Mouse (Mus musculus) neural tube, embryonic 15.5 days (tissue): ENCODE measurements around the gene Flt3l. TPM values are rescaled to one million over a fixed set of nuclear protein-coding genes. Genes with fewer than 3 reads are reported as not detected.
"Not testable (repeated sequence)": the region's sequence is repeated elsewhere in the genome, so short reads cannot be mapped to it uniquely, and the experiment has no call there.

Experiments used
- ATAC-seq: fragments of 200-750 bp; cut with Nextera tagmentation; 2 replicates; pipeline ENCODE4 v1.8.0; 2017; ENCODE audit warnings: mild to moderate bottlenecking, moderate TSS enrichment, moderate library complexity; ENCODE audit not compliant: low FRiP score
- H3K27ac ChIP-seq: fragments of 300-500 bp; sonication (generic); replicated peaks from 2 replicates; pipeline ENCODE4 v1.5.1; 2015; ENCODE audit warnings: mild to moderate bottlenecking, inconsistent platforms
- H3K27me3 ChIP-seq: fragments of 300-500 bp; sonication (generic); replicated peaks from 2 replicates; pipeline ENCODE4 v1.6.1; 2015; ENCODE audit warnings: inconsistent platforms
- H3K36me3 ChIP-seq: fragments of 300-500 bp; sonication (generic); 2 replicates; pipeline ENCODE4 v1.6.1; 2015; ENCODE audit warnings: inconsistent platforms
- H3K4me1 ChIP-seq: fragments of 300-500 bp; sonication (generic); 2 replicates; pipeline ENCODE4 v1.6.1; 2015; ENCODE audit warnings: inconsistent platforms
- H3K4me2 ChIP-seq: fragments of 300-500 bp; sonication (generic); 2 replicates; pipeline ENCODE4 v1.6.1; 2015; ENCODE audit warnings: inconsistent platforms, mild to moderate bottlenecking, moderate library complexity
- H3K4me3 ChIP-seq: fragments of 300-500 bp; sonication (generic); replicated peaks from 2 replicates; pipeline ENCODE4 v1.5.1; 2015; ENCODE audit warnings: mild to moderate bottlenecking, inconsistent platforms
- H3K9ac ChIP-seq: fragments of 300-500 bp; sonication (generic); replicated peaks from 2 replicates; pipeline ENCODE4 v1.6.1; 2015; ENCODE audit warnings: mild to moderate bottlenecking, inconsistent platforms
- H3K9me3 ChIP-seq: fragments of 300-500 bp; sonication (generic); replicated peaks from 2 replicates; pipeline ENCODE4 v1.6.1; 2016; ENCODE audit warnings: inconsistent platforms
- WGBS: fragments of 180-500 bp; shearing (Covaris S2); methylation state at CpG from one replicate; pipeline ENCODE4 v1.1.7; 2015; ENCODE audit warnings: mixed read lengths; 5-methylcytosine and 5-hydroxymethylcytosine counted together
- polyA plus RNA-seq: library from polyadenylated mRNA; unstranded; fragments of >200 nt; fragmentation: Nextera tagmentation; extraction: Ambion mirVana; gene quantifications from 2 replicates; pipeline ENCODE4 v1.2.1, GENCODE M21; 2015

The Flt3l gene
- polyA plus RNA-seq, 1 experiment from 2014 or later: 1.8 TPM

DNA sequence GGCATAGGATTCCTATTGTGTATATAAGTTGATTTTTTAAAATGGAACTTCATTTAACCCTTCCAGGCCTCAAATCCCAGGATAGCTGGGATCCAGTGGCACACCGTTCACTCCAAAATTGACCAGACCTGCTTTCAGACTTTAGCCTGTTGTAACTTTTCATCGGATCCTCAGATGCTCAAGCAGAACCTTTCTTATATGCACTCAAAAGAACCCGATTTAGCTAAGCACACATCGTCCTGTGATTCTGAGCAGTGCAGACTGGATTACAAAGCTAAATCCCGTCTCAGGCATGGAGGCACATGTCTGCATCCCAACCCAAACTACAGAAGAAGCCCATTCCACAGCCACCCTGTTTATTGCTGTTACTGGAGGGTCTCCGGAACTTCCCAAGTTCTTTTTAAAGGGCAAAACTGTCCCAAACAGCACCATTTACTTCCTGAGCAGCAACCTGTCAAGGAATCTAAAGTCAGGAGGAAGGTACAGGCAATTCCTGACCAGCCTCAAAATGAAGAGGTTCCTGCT is 8.5 kb downstream of the Flt3l start:
- WGBS: under 1% methylated on average over 6 of the region's 6 CpGs
- Histone ChIP-seq H3K9me3 (no peaks in the 10 kb centered on the region), H3K4me2 (peak overlapping the region; percentile 70), H3K9ac (peak overlapping the region; percentile 99), H3K4me3 (peak overlapping the region; percentile 80), H3K4me1 (peaks cover 50% of the 10 kb centered on the region), H3K36me3 (peaks cover 28% of the 10 kb centered on the region), H3K27ac (peak overlapping the region; percentile 91), H3K27me3 (no peaks in the 10 kb centered on the region)
- no peak for ATAC-seq

DNA sequence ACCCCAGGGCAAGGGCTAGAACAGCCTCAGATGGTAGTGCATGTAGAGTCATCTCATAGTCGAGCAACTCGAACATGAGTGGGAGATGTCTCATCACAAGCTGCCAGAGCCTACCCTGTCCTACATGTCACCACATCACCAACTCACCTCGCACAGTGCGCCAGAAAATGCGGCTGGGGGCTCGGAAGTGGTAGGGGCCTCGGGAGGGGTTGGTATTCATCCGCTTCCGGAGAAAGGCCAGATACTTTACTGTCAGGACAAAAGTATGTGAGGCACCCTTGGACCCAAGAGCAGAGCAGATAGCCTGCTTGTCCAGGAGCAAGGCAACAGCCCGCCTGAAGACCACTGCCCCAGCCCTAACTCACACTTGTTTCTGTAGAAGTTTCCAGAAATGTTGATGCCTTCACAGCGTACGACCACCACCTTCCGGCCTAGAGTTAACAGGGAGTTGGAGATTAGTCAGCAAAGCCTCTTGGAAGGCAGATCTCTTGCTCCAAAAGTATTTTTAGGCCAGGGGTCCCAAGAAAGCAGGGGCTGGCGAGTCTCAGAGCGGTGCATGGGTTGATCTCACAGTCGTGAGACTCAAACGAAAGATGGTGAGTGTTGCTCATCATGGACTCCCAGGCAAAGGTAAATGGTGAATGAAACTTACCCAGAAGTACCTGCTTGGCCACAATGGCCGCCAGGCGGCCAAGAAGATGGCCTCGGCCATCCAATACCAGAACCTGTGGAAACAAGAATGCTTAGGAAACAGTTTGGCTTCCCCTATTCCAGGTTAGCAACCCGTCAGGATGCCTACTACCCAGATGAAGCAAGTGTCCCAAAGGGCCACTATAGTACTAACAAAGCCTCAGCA is 9.2 kb downstream of the Flt3l start:
- Histone ChIP-seq H3K36me3 (peaks cover 35% of the 10 kb centered on the region), H3K4me2 (peak overlapping the region; percentile 70), H3K4me1 (peaks cover 56% of the 10 kb centered on the region), H3K4me3 (peak overlapping the region; percentile 80), H3K9ac (peak overlapping the region; percentile 99), H3K27me3 (no peaks in the 10 kb centered on the region), H3K9me3 (no peaks in the 10 kb centered on the region), H3K27ac (peak overlapping the region; percentile 91)
- no peak for ATAC-seq
- 45% methylated on average over 21 of the region's 21 CpGs for WGBS

DNA sequence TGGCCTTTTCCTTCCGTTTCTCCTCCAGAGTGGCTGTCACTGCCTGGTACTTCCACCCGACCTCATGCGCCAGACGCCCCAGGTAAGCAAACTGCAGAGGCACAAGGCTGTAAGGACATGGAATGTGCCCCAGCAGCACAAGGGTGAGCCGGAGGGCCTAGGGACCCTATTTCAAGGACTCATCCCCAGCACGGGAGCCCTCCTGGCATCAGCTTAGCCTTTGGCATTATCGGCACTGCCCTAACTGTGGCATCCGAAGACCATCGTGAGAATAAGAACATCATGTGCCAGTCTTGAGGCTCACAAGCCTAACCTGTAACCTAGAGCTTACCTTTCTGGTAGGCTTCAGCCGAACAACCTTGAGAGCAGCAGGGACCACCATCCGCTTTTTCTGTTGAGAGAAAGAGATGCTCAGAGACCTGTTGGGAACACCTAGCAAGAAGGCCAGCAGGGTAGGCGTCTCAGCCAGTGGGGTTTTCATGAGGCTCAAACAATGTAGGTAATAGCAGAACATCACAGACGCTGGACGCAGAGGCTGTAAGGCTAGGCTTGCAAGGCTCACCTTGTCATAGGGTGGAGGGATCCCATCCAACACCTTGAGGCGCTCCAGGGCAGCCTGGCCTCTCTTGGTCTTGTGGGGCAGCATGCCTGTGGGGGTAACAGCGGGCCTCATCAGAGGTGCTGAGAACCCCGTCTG is 9.9 kb downstream of the Flt3l start:
- no peak for ATAC-seq
- H3K4me3 ChIP-seq: peak overlapping the region; percentile 80
- peak overlapping the region; percentile 70 for H3K4me2 ChIP-seq
- 77% methylated on average over 17 of the region's 17 CpGs for WGBS
- peak overlapping the region; percentile 91 for H3K27ac ChIP-seq
- H3K9ac ChIP-seq: peak overlapping the region; percentile 99
- peaks cover 42% of the 10 kb centered on the region for H3K36me3 ChIP-seq
- no peaks in the 10 kb centered on the region for H3K27me3 ChIP-seq
- H3K9me3 ChIP-seq: no peaks in the 10 kb centered on the region
- peaks cover 63% of the 10 kb centered on the region for H3K4me1 ChIP-seq

DNA sequence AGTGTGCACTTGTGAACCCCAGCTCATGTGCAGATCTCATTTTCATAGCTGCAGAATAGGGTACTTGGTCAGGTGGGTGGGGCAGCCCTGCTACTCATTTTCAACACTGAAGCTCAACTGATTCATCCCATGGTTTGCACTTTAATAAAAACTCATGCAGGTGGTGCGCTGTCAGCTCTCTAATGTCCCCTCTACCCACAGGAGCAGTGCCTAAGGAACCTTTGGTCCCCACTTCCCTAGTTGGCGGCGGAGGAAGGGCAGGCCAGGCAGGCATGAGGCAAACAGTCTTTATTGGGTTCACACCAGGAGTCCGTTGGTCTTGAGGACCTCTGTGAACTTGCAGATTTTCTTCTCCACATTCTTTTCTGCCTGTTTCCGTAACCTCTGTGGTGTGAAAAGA is 10.6 kb downstream of the Flt3l start:
- ATAC-seq, H3K27me3 ChIP-seq, H3K9ac ChIP-seq, H3K9me3 ChIP-seq: not testable (repeated sequence)
- 64% methylated on average over 5 of the region's 5 CpGs for WGBS
- Histone ChIP-seq H3K27ac (peak overlapping the region; percentile 87), H3K4me3 (peak overlapping the region; percentile 13; the same call in 1 of the 2 replicates), H3K4me1 (peaks cover 63% of the 10 kb centered on the region), H3K36me3 (peaks cover 49% of the 10 kb centered on the region), H3K4me2 (0 out of 2 replicates have a peak overlapping the region, but pooled peaks have one; percentile 66)

DNA sequence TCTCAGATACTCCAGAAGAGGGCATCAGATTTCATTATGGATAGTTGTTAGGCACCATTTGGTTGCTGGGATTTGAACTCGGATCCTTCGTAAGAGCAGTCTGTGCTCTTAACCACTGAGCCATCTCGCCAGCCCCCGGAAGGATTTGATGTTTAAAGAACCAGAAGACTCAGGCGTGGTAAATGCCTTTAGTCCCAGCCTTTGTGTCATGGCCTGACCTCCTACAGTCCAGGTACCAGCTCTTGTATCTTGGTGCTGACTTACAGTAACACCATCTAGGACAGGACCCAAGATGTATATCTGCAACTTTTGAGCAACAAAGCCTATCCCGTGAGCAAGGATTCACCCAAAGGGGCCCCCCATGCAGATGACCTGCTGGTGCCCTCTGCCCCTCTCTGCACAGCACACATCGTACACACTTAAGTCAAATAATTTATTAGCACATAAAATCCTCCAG is 11.1 kb downstream of the Flt3l start:
- H3K4me3 ChIP-seq: peak overlapping the region; percentile 13; the same call in 1 of the 2 replicates
- H3K36me3 ChIP-seq: peaks cover 54% of the 10 kb centered on the region
- ATAC-seq: no peak
- peak overlapping the region; percentile 87 for H3K27ac ChIP-seq
- H3K4me2 ChIP-seq: peak overlapping the region; percentile 66
- no peaks in the 10 kb centered on the region for H3K27me3 ChIP-seq
- peaks cover 63% of the 10 kb centered on the region for H3K4me1 ChIP-seq
- 14% methylated on average over 7 of the region's 7 CpGs for WGBS
- no peaks in the 10 kb centered on the region for H3K9me3 ChIP-seq
- H3K9ac ChIP-seq: no peak overlapping the region

DNA sequence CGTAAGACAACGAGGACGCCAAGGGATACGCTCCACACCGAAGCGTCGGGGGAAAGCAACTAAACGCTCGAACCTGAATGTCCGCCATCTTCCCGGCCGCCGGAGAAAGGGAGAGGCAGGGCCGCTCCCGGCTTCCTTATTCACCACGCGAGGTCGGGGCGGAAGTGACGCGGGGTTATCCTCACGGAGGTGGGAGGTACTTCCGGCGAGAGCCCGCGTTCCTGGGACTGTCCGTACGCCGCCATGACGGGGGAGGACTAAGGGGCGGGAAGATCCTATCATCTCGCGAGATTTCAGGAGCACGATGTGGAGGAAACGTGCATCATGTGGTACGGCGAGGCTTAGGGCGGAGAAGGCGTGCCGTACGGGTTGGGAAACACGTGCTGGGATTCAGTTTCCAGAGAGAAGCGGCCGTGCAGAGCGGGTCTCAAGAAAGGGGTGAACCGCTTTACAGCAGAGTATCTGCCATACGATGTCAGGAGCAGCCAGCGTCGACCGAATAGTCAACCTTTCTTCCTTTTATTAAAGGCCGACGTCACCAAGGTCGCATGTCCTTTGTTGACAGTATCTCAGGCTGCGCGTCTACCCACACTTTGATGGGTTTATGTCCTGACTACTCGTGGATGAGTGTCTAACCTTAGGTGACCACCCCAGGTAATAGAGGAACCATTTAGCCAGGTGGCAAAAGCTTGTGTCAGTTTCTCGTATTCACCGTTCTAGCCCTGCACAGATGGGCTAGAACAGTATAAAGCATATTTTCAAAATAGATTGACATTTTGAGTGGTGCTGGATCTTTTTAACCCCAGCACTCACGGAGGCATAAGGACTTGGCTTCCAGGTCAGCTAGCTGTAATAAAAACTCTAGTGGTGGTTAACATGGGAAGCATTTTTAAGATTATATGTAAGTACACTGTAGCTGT is 11.7 kb downstream of the Flt3l start, which contains the start of gene Rps11:
Gene Rps11 (minus strand): TSS at position 216 of the 920 bp plus-strand sequence.
- ATAC-seq: peak; percentile 88
- no peaks in the 10 kb centered on the region for H3K9me3 ChIP-seq
- H3K27me3 ChIP-seq: no peaks in the 10 kb centered on the region
- H3K4me1 ChIP-seq: peaks cover 58% of the 10 kb centered on the region
- peak within 1 kb of the TSS; percentile 94 for H3K9ac ChIP-seq
- peak within 1 kb of the TSS; percentile 92 for H3K27ac ChIP-seq
- H3K4me3 ChIP-seq: peak within 1 kb of the TSS; percentile 89
- peak within 1 kb of the TSS; percentile 66 for H3K4me2 ChIP-seq
- under 1% methylated on average over 59 of the region's 59 CpGs for WGBS
- H3K36me3 ChIP-seq: peaks cover 60% of the 10 kb centered on the region

DNA sequence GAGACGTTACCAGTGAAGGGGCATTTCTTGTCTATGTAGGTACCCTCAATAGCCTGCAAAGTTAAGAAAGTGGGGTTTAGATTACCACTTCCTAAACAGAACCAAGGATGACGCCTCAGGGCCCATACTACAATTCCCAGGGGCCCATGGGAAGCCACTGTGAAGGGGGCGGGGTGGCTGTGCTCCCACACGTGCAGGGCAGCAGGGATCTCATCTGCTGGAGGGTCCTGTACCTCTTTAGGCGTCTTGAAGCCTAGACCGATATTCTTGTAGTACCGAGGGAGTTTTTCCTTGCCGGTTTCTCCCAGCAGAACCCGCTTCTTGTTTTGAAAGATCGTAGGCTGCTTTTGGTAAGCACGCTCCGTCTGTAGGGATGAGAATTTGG is 13.1 kb downstream of the Flt3l start:
- no peak for ATAC-seq
- 24% methylated on average over 12 of the region's 12 CpGs for WGBS
- H3K4me1 ChIP-seq: peaks cover 54% of the 10 kb centered on the region

DNA sequence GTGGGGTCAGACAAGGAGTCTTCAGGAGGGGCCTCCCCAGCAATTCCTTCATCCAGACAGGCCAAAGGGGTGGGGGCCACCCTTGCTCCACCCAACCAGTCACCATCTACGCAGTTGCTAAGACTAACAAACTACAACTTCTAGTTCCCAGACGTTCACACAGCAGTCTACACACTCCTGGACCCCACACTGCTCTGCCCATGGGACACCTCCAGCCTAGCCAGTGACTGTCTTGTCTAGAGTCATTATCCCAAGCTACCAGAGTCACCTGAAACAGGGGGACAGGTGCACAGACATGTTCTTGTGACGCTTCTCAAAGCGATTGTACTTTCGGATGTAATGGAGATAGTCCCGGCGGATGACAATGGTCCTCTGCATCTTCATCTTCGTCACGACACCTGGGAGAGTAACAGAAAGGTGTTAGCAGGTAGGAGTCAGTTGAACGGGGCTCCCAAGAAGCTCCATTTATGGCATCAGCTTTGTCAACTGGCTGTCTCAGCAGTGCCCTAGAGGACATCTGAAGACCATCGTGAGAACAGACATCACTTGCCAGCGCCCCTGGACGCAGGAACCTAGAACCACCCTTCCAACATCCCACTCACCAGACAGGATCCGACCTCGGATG is 13.6 kb downstream of the Flt3l start:
- Histone ChIP-seq H3K9me3 (no peaks in the 10 kb centered on the region), H3K27ac (peak overlapping the region; percentile 92; the same call in 1 of the 2 replicates), H3K4me2 (peak overlapping the region; percentile 66), H3K9ac (peak overlapping the region; percentile 94), H3K4me3 (peak overlapping the region; percentile 89), H3K36me3 (peaks cover 72% of the 10 kb centered on the region), H3K4me1 (peaks cover 52% of the 10 kb centered on the region), H3K27me3 (no peaks in the 10 kb centered on the region)
- 89% methylated on average over 15 of the region's 15 CpGs for WGBS
- no peak for ATAC-seq

More for the DNA sequence above, 13.1 kb downstream of the Flt3l start:
- H3K27ac ChIP-seq: peak overlapping the region; percentile 92; the same call in 1 of the 2 replicates
- H3K4me2 ChIP-seq: peak overlapping the region; percentile 66
- H3K4me3 ChIP-seq: peak overlapping the region; percentile 89
- H3K36me3 ChIP-seq: peaks cover 69% of the 10 kb centered on the region
- H3K9ac ChIP-seq: peak overlapping the region; percentile 94
- no peaks in the 10 kb centered on the region for H3K27me3 ChIP-seq
- no peaks in the 10 kb centered on the region for H3K9me3 ChIP-seq

DNA sequence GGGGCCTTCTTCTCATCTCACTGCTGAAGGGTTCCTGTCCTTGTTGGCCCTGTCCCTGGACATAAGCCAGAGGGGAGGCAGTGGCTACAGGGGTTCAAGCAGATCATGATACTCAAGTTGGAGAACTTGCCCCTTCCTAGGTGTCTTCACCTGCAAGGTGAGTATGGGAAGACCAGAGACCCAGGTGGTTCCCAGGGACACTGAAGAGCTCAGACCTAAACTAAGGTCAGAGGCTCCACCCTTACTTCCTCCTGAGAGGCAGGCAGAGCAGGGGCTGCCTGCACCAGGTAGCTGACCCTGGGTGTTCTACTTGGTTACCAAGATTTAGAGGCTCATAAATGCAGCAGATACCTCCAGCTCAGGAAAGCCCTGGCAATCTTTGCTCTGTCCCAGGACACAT is 14.3 kb downstream of the Flt3l start:
- ATAC-seq: no peak
- no peak overlapping the region; the same call in 1 of the 2 replicates for H3K9ac ChIP-seq
- peaks cover 68% of the 10 kb centered on the region for H3K36me3 ChIP-seq
- no peaks in the 10 kb centered on the region for H3K9me3 ChIP-seq
- H3K4me1 ChIP-seq: peaks cover 45% of the 10 kb centered on the region
- no peak overlapping the region for H3K4me3 ChIP-seq
- H3K4me2 ChIP-seq: peak overlapping the region; percentile 15; the same call in 1 of the 2 replicates
- H3K27me3 ChIP-seq: no peaks in the 10 kb centered on the region
- H3K27ac ChIP-seq: no peak overlapping the region

DNA sequence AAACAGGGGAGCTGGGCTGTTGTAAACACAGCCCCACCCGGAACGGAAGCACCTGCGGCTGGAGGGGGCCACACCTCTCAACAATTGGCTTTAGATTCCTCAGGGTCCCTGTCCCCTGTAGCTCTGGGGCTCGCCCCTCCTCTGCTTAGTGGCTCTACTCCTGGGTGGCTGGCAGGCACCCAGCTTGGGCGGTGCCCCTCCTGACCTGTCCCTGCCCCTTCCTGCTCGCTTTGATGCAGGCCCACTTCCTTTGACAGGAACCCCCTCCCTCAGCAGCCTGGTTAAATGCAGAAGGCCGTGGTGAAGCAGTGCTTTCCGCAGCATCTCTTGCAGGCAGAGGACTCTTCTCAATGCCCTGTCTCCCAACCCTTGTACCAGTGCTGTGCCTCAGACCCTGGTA is 14.8 kb downstream of the Flt3l start:
- Histone ChIP-seq H3K4me1 (peaks cover 39% of the 10 kb centered on the region), H3K4me3 (no peak overlapping the region), H3K4me2 (peak overlapping the region; percentile 15; the same call in 1 of the 2 replicates), H3K9me3 (no peaks in the 10 kb centered on the region), H3K27ac (no peak overlapping the region), H3K36me3 (peaks cover 63% of the 10 kb centered on the region), H3K27me3 (no peaks in the 10 kb centered on the region), H3K9ac (no peak overlapping the region)
- no peak for ATAC-seq
- 72% methylated on average over 8 of the region's 8 CpGs for WGBS
